Mouse (Mus musculus) liver, adult 2 months (tissue): ENCODE results near the gene Evx1.

Experiments used
- CTCF ChIP-seq: fragments of 200-500 bp; IDR thresholded peaks from 2 replicates; pipeline ENCODE4 v1.5.1; 2011; ENCODE audit warnings: low read depth, low read length, control low read depth
- POLR2A ChIP-seq: fragments of 200-500 bp; IDR thresholded peaks from 2 replicates; pipeline ENCODE4 v1.6.1; 2011; ENCODE audit warnings: low read length, control low read depth; ENCODE audit not compliant: insufficient read depth; ENCODE audit errors: extremely low read depth

- TF ChIP-seq CTCF (no peak), POLR2A (no peak)
These were observed 3.3 kb downstream of the Evx1 start for GRCm38 (mm10) chr6:52316413-52317184.
